34 mouse cellular contexts compared by ENCODE assay signal in the genomic region with DNA sequence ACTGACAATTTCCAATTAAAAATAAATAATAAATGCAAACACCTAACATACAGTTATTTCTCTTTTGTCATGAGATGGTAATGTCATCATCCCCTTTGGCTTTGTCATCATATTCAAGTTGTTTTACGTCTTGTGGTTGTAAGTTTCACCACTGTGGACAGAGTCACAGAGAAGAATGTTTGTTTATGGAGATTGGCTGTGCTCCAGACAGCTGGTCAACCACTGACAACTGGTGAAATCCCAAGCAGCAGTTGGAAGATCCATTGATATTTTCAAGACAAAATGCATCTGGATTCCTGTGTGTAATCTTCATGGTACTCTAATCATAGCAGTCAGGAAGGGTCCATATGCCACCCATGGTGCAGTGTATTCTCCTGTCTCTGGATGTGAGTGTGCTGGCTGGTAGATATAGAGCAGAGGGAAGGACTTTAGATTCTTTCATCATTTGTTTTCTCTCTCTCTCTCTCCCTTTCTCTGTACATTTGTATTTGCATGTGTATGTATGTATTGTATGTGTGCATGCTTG. TPM values are rescaled to one million over a fixed set of nuclear protein-coding genes. Genes with fewer than 3 reads are reported as not detected.
DNase-seq lines count a peak whose midpoint lies in the region; ATAC-seq and TF ChIP-seq lines count a peak whose summit lies in the region.
"Had no signal": no experiment of that assay in that cellular context is flagged by ENCODE, and none has a peak within 500 bp of the region (broad histone marks: within the 10 kb centered on the region; RNA-seq: fewer than 3 reads in every experiment).

No protein-coding gene starts in this region.

- H3K36me3 ChIP-seq in intestine, embryonic 14.5 days (ENCODE audit: control insufficient read depth, insufficient read depth, low read length) = no peaks in the 10 kb centered on the region
- H3K36me3 ChIP-seq in intestine, embryonic 15.5 days = no peaks in the 10 kb centered on the region
- no peaks in the 10 kb centered on the region for H3K36me3 ChIP-seq in lung, postnatal 0 days (ENCODE audit: insufficient read depth, low read length)
- H3K36me3 ChIP-seq: embryonic facial prominence, embryonic 13.5 days; heart, embryonic 12.5 days; limb, embryonic 10.5 days; limb, embryonic 15.5 days; liver, embryonic 15.5 days; midbrain, embryonic 12.5 days; neural tube, embryonic 13.5 days had no signal

- H3K27ac ChIP-seq in intestine, embryonic 14.5 days (ENCODE audit: low read depth) = no peak overlapping the region
- no peak overlapping the region for H3K27ac ChIP-seq in intestine, embryonic 15.5 days
- no peak overlapping the region for H3K27ac ChIP-seq in lung, postnatal 0 days (ENCODE audit: low read length)
- H3K27ac ChIP-seq: embryonic facial prominence, embryonic 13.5 days; gastrocnemius, adult 2 months; heart, adult 2 months; hindbrain, embryonic 14.5 days; limb, embryonic 10.5 days; limb, embryonic 15.5 days; liver, embryonic 15.5 days; midbrain, embryonic 12.5 days; neural tube, embryonic 13.5 days had no signal

- H3K9ac ChIP-seq in intestine, embryonic 14.5 days (ENCODE audit: low read length) = no peak overlapping the region
- no peak overlapping the region for H3K9ac ChIP-seq in intestine, embryonic 15.5 days
- no peak overlapping the region for H3K9ac ChIP-seq in lung, postnatal 0 days (replicated peaks; ENCODE audit: low read depth)
- H3K9ac ChIP-seq: embryonic facial prominence, embryonic 13.5 days; heart, embryonic 12.5 days; hindbrain, embryonic 14.5 days; limb, embryonic 15.5 days; liver, embryonic 15.5 days; midbrain, embryonic 12.5 days; neural tube, embryonic 13.5 days had no signal

- no peak for TF ChIP-seq EP300 in lung, postnatal 0 days (IDR thresholded peaks at IDR 0.05)

- no peak for ATAC-seq in intestine, embryonic 14.5 days (replicated peaks; ENCODE audit: low FRiP score, low TSS enrichment, low read depth)
- no peak for ATAC-seq in intestine, embryonic 15.5 days
- ATAC-seq in lung, postnatal 0 days = no peak
- ATAC-seq: forebrain, embryonic 16.5 days had no signal

- H3K4me1 ChIP-seq in intestine, embryonic 14.5 days (replicated peaks; ENCODE audit: control insufficient read depth, insufficient read depth, low read length) = no peaks in the 10 kb centered on the region; the same call in 1 of the 2 replicates
- no peaks in the 10 kb centered on the region for H3K4me1 ChIP-seq in intestine, embryonic 15.5 days (replicated peaks)
- H3K4me1 ChIP-seq in lung, postnatal 0 days (ENCODE audit: insufficient read depth, low read depth, low read length) = no peaks in the 10 kb centered on the region
- H3K4me1 ChIP-seq: embryonic facial prominence, embryonic 13.5 days; heart, embryonic 12.5 days; limb, embryonic 10.5 days; limb, embryonic 15.5 days; liver, embryonic 15.5 days; megakaryocyte, embryonic 14.5 days; midbrain, embryonic 12.5 days; neural tube, embryonic 13.5 days had no signal

- H3K9me3 ChIP-seq in intestine, embryonic 14.5 days (ENCODE audit: control insufficient read depth, low read length) = no peaks in the 10 kb centered on the region
- no peaks in the 10 kb centered on the region for H3K9me3 ChIP-seq in intestine, embryonic 15.5 days
- no peaks in the 10 kb centered on the region for H3K9me3 ChIP-seq in lung, postnatal 0 days (ENCODE audit: low read length)
- H3K9me3 ChIP-seq: embryonic facial prominence, embryonic 13.5 days; heart, embryonic 12.5 days; limb, embryonic 10.5 days; limb, embryonic 15.5 days; liver, embryonic 15.5 days; megakaryocyte, embryonic 14.5 days; midbrain, embryonic 12.5 days; neural tube, embryonic 13.5 days had no signal

- 56% methylated on average over 1 of the region's 1 CpGs for WGBS in intestine, embryonic 14.5 days
- WGBS in intestine, embryonic 15.5 days = 16% methylated on average over 1 of the region's 1 CpGs
- WGBS in lung, postnatal 0 days = 33% methylated on average over 1 of the region's 1 CpGs

- no peak for TF ChIP-seq CTCF in lung, postnatal 0 days (IDR thresholded peaks at IDR 0.05)

- H3K27me3 ChIP-seq in intestine, embryonic 14.5 days (replicated peaks; ENCODE audit: control insufficient read depth, insufficient read depth, low read length) = no peaks in the 10 kb centered on the region
- H3K27me3 ChIP-seq in intestine, embryonic 15.5 days (replicated peaks) = no peaks in the 10 kb centered on the region
- H3K27me3 ChIP-seq in lung, postnatal 0 days (replicated peaks; ENCODE audit: insufficient read depth, low read length) = 0 out of 2 replicates have a peak, but pooled peaks cover 3% of the 10 kb centered on the region
- H3K27me3 ChIP-seq: embryonic facial prominence, embryonic 13.5 days; liver, embryonic 15.5 days; midbrain, embryonic 12.5 days; neural tube, embryonic 13.5 days had no signal

- H3K4me2 ChIP-seq in intestine, embryonic 14.5 days (ENCODE audit: low read length) = no peak overlapping the region
- no peak overlapping the region for H3K4me2 ChIP-seq in intestine, embryonic 15.5 days (replicated peaks)
- H3K4me2 ChIP-seq in lung, postnatal 0 days (replicated peaks; ENCODE audit: low read depth, low read length) = no peak overlapping the region
- H3K4me2 ChIP-seq: embryonic facial prominence, embryonic 13.5 days; heart, embryonic 12.5 days; hindbrain, embryonic 14.5 days; limb, embryonic 15.5 days; liver, embryonic 15.5 days; midbrain, embryonic 12.5 days; neural tube, embryonic 13.5 days had no signal

- H3K4me3 ChIP-seq in intestine, embryonic 14.5 days (ENCODE audit: low read depth, low read length) = no peak overlapping the region
- H3K4me3 ChIP-seq in intestine, embryonic 15.5 days (replicated peaks) = no peak overlapping the region
- no peak overlapping the region for H3K4me3 ChIP-seq in lung, postnatal 0 days (ENCODE audit: low read depth, low read length)
- H3K4me3 ChIP-seq: embryonic facial prominence, embryonic 13.5 days; erythroblast, embryonic 14.5 days; gastrocnemius, adult 2 months; heart, adult 2 months; heart, embryonic 12.5 days; limb, embryonic 10.5 days; limb, embryonic 15.5 days; liver, embryonic 15.5 days; megakaryocyte, embryonic 14.5 days; midbrain, embryonic 12.5 days; neural tube, embryonic 13.5 days had no signal

- DNase-seq in intestine, embryonic 14.5 days (ENCODE audit: low spot score) = peak; percentile 24
- DNase-seq in lung, postnatal 0 days (ENCODE audit: low spot score) = peak; percentile 34
- no peak for DNase-seq in lung, postnatal 4 days
- peak; percentile 66 for DNase-seq in NIH3T3 (ENCODE audit: low read depth)
- no peak for DNase-seq in cerebellum, postnatal 25 days
- DNase-seq in embryo, embryonic 9.5 days (ENCODE audit: extremely low spot score) = no peak
- DNase-seq: adrenal gland, adult 2 months; B cell, adult 2 months; cerebellum, adult 2 months; cerebellum, postnatal 14 days; gastrocnemius, adult 2 months; gastrocnemius, postnatal 36 days; heart, adult 2 months; kidney, adult 18-20 months; kidney, postnatal 4 days; layer of hippocampus, postnatal 36 days; right cerebral cortex, postnatal 4 days; thymus, adult 2 months; thymus, postnatal 36 days had no signal

RNA-seq across cellular contexts. Expression of gene Pcca, which starts 20.6 kb away (rescaled TPM):
- polyA plus RNA-seq in intestine, embryonic 14.5 days (2014; fragmentation: Nextera tagmentation; extraction: Ambion mirVana) = 21.5 and 24.6 TPM in 2 replicates
- 18.9 and 19.1 TPM in 2 replicates for polyA plus RNA-seq in intestine, embryonic 15.5 days (2015; fragmentation: Nextera tagmentation; extraction: Ambion mirVana)
- 10.4 and 16.2 TPM in 2 replicates for polyA plus RNA-seq in lung, postnatal 0 days (2015; fragmentation: Nextera tagmentation; extraction: Ambion mirVana)

RNA-seq across cellular contexts. Expression of gene Gm10837, which starts 23.2 kb away (rescaled TPM):
- polyA plus RNA-seq in intestine, embryonic 14.5 days (2014; fragmentation: Nextera tagmentation; extraction: Ambion mirVana) = not detected in 2 replicates
- polyA plus RNA-seq in intestine, embryonic 15.5 days (2015; fragmentation: Nextera tagmentation; extraction: Ambion mirVana) = not detected in 2 replicates
- polyA plus RNA-seq in lung, postnatal 0 days (2015; fragmentation: Nextera tagmentation; extraction: Ambion mirVana) = not detected in 2 replicates
- polyA plus RNA-seq: adrenal gland, adult 2 months; embryonic facial prominence, embryonic 13.5 days; erythroblast, embryonic 14.5 days; heart, adult 2 months; heart, embryonic 12.5 days; heart, postnatal 0 days; kidney, embryonic 16.5 days; limb, embryonic 10.5 days; limb, embryonic 15.5 days; liver, embryonic 15.5 days; spleen, adult 2 months; thymus, adult 2 months had no signal

RNA-seq across cellular contexts. Expression of gene Zic2, which starts 38.3 kb away (rescaled TPM):
- polyA plus RNA-seq in intestine, embryonic 14.5 days (2014; fragmentation: Nextera tagmentation; extraction: Ambion mirVana) = not detected in 2 replicates
- polyA plus RNA-seq in intestine, embryonic 15.5 days (2015; fragmentation: Nextera tagmentation; extraction: Ambion mirVana) = not detected in 2 replicates
- polyA plus RNA-seq in lung, postnatal 0 days (2015; fragmentation: Nextera tagmentation; extraction: Ambion mirVana) = 0.05 TPM in 1 of 2 replicates, not detected in the other
- polyA plus RNA-seq: erythroblast, embryonic 14.5 days; heart, embryonic 12.5 days; heart, postnatal 0 days; kidney, embryonic 16.5 days; liver, embryonic 15.5 days; spleen, adult 2 months; thymus, adult 2 months had no signal

RNA-seq across cellular contexts. Expression of gene Zic5, which starts 48.1 kb away (rescaled TPM):
- not detected in 2 replicates for polyA plus RNA-seq in intestine, embryonic 14.5 days (2014; fragmentation: Nextera tagmentation; extraction: Ambion mirVana)
- 0.16 TPM in 1 of 2 replicates, not detected in the other for polyA plus RNA-seq in intestine, embryonic 15.5 days (2015; fragmentation: Nextera tagmentation; extraction: Ambion mirVana)
- not detected in 2 replicates for polyA plus RNA-seq in lung, postnatal 0 days (2015; fragmentation: Nextera tagmentation; extraction: Ambion mirVana)
- polyA plus RNA-seq: heart, adult 2 months; heart, postnatal 0 days; liver, embryonic 15.5 days; spleen, adult 2 months; thymus, adult 2 months had no signal

Comparison
In these comparisons a context has a peak if more than half of its experiments do, and no peak if none do; other contexts are left out.
1. DNase-seq: peak in intestine, embryonic 14.5 days (single experiment), lung, postnatal 0 days (single experiment) and NIH3T3 (single experiment); none in lung, postnatal 4 days (0 of 2), cerebellum, postnatal 25 days (0 of 2) and embryo, embryonic 9.5 days (single experiment).